Mouse (Mus musculus) stomach, postnatal 0 days (tissue): ENCODE measurements around the gene Dlgap1. TPM values are rescaled to one million over a fixed set of nuclear protein-coding genes. Genes with fewer than 3 reads are reported as not detected.
A peak's percentile ranks its signal among the peaks of the same experiment; 100 is the strongest.

Experiments used
- ATAC-seq: fragments of 200-750 bp; cut with Nextera tagmentation; 2 replicates; pipeline ENCODE4 v1.8.0; 2017; ENCODE audit not compliant: low FRiP score, low TSS enrichment
- DNase-seq: peaks from one replicate; pipeline ENCODE4 v3.0.0-alpha.2; 2016; ENCODE audit warnings: low spot score
- H3K27ac ChIP-seq: fragments of 300-500 bp; sonication (generic); replicated peaks from 2 replicates; pipeline ENCODE4 v1.5.1; 2014; ENCODE audit warnings: mild to moderate bottlenecking, control low read depth
- H3K27me3 ChIP-seq: fragments of 300-500 bp; sonication (generic); 2 replicates; pipeline ENCODE4 v1.6.1; 2014; ENCODE audit warnings: low read length; ENCODE audit not compliant: control insufficient read depth, insufficient read depth
- H3K36me3 ChIP-seq: fragments of 300-500 bp; sonication (generic); 2 replicates; pipeline ENCODE4 v1.6.1; 2014; ENCODE audit warnings: low read length, mixed read lengths; ENCODE audit not compliant: control insufficient read depth, insufficient read depth
- H3K4me1 ChIP-seq: fragments of 300-500 bp; sonication (generic); replicated peaks from 2 replicates; pipeline ENCODE4 v1.6.1; 2014; ENCODE audit warnings: antibody characterized with exemption; ENCODE audit not compliant: control insufficient read depth, insufficient read depth
- H3K4me2 ChIP-seq: fragments of 300-500 bp; sonication (generic); replicated peaks from 2 replicates; pipeline ENCODE4 v1.6.1; 2014; ENCODE audit warnings: low read depth, mild to moderate bottlenecking, control low read depth, moderate library complexity
- H3K4me3 ChIP-seq: fragments of 300-500 bp; sonication (generic); 2 replicates; pipeline ENCODE4 v1.5.1; 2014; ENCODE audit warnings: low read depth, low read length, control low read depth
- H3K9ac ChIP-seq: fragments of 300-500 bp; sonication (generic); 2 replicates; pipeline ENCODE4 v1.6.1; 2014; ENCODE audit warnings: mild to moderate bottlenecking, low read length, control low read depth, mixed read lengths
- H3K9me3 ChIP-seq: fragments of 300-500 bp; sonication (generic); 2 replicates; pipeline ENCODE4 v1.6.1; 2016; ENCODE audit warnings: low read length; ENCODE audit not compliant: control insufficient read depth
- CTCF ChIP-seq: IDR thresholded peaks from 2 replicates; pipeline ENCODE4 v1.5.1; 2016; ENCODE audit warnings: antibody characterized with exemption, low read depth, mild to moderate bottlenecking, moderate library complexity
- EP300 ChIP-seq: optimal IDR thresholded peaks from 2 replicates; pipeline ENCODE3; 2016; ENCODE audit warnings: antibody characterized with exemption
- WGBS: fragments of 180-500 bp; shearing (Covaris S2); extraction: QIAGEN DNeasy Blood & Tissue Kit; methylation state at CpG from one replicate; pipeline ENCODE4 v1.1.7; 2014; 5-methylcytosine and 5-hydroxymethylcytosine counted together
- polyA plus RNA-seq: library from polyadenylated mRNA; unstranded; fragments of >200 nt; fragmentation: Nextera tagmentation; extraction: Ambion mirVana; gene quantifications from 2 replicates; pipeline ENCODE4 v1.2.1, GENCODE M21; 2015

The Dlgap1 gene
- polyA plus RNA-seq, 1 experiment from 2014 or later, result 1.6 TPM

DNA sequence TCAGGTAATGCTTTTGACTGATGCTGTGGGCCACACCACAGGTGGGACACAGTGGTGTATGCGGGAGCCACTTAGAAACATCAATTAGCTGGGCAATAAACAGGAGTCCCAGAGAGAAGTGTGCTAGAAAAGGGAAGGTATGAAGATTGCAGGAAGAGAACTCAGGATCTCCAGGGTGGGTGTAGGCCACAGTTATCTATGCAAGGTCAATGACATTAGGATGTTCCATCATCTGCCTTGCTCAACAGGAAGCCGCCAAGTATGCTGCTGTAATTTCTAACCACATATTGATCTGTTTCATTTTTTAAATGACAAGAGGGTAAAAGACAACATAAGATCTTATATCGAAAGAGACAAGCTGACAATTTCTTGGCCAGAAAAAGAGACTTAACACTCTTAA, 542.5 kb downstream of the Dlgap1 start:
- TF ChIP-seq EP300, result no peak
- TF ChIP-seq CTCF, result no peak
- Histone ChIP-seq H3K36me3 (no peaks in the 10 kb centered on the region), H3K9ac (no peak overlapping the region), H3K27me3 (no peaks in the 10 kb centered on the region), H3K4me2 (no peak overlapping the region), H3K4me3 (no peak overlapping the region), H3K4me1 (no peaks in the 10 kb centered on the region), H3K9me3 (no peaks in the 10 kb centered on the region), H3K27ac (no peak overlapping the region)
- ATAC-seq, result no peak
- 76% methylated on average over 3 of the region's 3 CpGs for WGBS
- no peak for DNase-seq

DNA sequence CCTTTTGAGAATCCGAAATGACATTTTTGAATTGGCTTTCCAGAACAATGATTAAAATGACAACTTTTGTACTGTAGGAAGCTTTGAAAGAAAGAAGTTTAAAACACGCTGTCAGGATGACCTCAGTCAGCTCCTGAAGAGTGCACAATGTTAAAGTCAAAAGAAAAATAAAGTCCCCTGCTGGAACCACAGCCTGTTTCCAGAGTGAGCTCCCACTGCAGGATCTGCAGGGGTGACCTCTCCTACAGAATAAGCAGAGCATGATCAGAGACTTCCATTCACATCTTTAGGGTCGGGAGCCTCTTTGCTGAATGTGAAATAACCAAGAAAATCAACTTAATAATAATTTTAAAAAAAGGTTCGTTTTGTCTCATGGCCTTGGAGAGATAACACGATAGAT, 544.9 kb downstream of the Dlgap1 start:
- ATAC-seq (no peak), DNase-seq (no peak)
- TF ChIP-seq CTCF, result no peak
- TF ChIP-seq EP300, result no peak
- no peak overlapping the region for H3K9ac ChIP-seq
- no peak overlapping the region for H3K27ac ChIP-seq
- H3K36me3 ChIP-seq, result no peaks in the 10 kb centered on the region
- no peaks in the 10 kb centered on the region for H3K27me3 ChIP-seq
- H3K4me2 ChIP-seq, result no peak overlapping the region
- H3K4me1 ChIP-seq, result no peaks in the 10 kb centered on the region
- H3K4me3 ChIP-seq, result no peak overlapping the region
- 82% methylated on average over 5 of the region's 5 CpGs for WGBS
- no peaks in the 10 kb centered on the region for H3K9me3 ChIP-seq

DNA sequence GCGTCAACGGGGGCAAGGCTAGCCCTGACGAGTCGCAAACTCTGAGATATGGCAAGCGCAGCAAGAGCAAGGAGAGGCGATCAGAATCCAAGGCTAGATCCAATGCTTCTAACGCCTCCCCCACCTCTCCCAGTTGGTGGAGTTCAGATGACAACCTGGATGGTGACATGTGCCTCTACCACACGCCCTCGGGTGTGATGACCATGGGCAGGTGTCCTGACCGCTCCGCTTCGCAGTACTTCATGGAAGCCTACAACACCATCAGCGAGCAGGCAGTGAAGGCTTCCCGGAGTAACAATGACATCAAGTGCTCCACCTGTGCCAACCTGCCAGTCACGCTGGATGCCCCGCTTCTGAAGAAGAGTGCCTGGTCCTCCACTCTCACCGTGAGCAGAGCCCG, 547.6 kb downstream of the Dlgap1 start:
- 82% methylated on average over 18 of the region's 18 CpGs for WGBS
- no peak overlapping the region for H3K27ac ChIP-seq
- H3K9ac ChIP-seq, result no peak overlapping the region
- H3K4me2 ChIP-seq, result no peak overlapping the region
- ATAC-seq, result no peak
- no peak overlapping the region for H3K4me3 ChIP-seq
- no peaks in the 10 kb centered on the region for H3K4me1 ChIP-seq
- no peak for DNase-seq
- no peaks in the 10 kb centered on the region for H3K9me3 ChIP-seq
- H3K36me3 ChIP-seq, result no peaks in the 10 kb centered on the region
- H3K27me3 ChIP-seq, result no peaks in the 10 kb centered on the region
- TF ChIP-seq EP300 (no peak), CTCF (no peak)

DNA sequence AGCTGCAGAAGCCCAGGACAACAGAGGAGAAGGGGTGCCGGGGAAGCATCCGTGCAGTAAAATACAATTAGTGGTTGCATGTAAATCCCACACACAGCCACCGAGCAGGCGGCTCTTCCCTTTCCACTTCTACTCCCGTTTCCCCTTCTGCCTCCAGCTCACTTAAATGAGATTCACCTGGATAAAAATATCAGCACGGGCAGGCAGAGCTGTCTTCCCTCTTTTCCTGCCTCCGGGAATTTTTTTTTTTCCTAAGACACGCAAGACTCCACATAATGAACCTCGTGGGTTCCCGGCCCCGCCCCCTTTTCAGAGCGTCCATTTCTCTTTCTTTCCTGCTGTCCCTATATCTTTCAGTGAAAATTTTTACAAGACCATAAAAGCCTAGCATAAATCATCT, 548.5 kb downstream of the Dlgap1 start:
- 76% methylated on average over 12 of the region's 12 CpGs for WGBS
- no peak overlapping the region for H3K4me3 ChIP-seq
- H3K9me3 ChIP-seq, result no peaks in the 10 kb centered on the region
- H3K27me3 ChIP-seq, result no peaks in the 10 kb centered on the region
- no peaks in the 10 kb centered on the region for H3K4me1 ChIP-seq
- H3K9ac ChIP-seq, result no peak overlapping the region
- H3K36me3 ChIP-seq, result no peaks in the 10 kb centered on the region
- no peak overlapping the region for H3K27ac ChIP-seq
- no peak overlapping the region for H3K4me2 ChIP-seq
- no peak for TF ChIP-seq CTCF
- TF ChIP-seq EP300, result no peak
- DNase-seq, result no peak
- no peak for ATAC-seq

DNA sequence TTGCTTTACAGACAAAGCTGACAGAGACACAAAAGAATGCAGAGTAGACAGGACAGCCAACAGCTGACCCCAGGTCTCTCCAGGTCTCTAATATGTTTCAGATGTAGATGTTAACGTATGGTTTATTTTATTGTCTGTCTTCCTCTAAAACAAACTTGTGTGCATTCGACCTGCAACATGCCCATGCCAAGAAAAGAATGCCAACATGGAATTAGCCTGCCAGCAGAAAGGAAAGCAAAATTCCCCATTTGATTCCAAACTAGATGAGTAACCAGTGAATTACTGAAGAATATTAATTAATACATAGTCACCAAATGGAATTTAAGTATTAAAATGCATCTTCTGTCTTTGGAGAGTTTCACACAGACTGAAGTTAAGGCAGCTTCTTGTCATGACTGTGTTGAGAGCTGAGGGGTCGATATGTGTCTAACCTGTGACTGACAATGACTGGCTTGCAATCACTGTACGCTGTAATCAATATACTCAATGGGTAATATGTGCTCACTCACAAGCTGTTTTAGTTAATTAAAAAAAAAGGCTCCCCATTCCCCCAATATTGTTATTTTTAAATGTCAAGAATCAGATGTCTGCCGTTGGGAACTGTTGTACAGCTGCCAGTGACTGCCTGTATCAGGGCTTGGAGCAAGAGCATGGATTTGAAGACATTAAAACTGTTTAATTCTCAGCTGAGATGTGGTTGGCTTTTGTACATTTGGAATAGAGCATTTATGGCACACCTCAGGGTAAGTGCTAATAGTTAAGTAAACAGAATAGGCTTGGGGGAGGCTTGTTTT, 552.4 kb downstream of the Dlgap1 start:
- DNase-seq, result no peak
- 60% methylated on average over 5 of the region's 5 CpGs for WGBS

DNA sequence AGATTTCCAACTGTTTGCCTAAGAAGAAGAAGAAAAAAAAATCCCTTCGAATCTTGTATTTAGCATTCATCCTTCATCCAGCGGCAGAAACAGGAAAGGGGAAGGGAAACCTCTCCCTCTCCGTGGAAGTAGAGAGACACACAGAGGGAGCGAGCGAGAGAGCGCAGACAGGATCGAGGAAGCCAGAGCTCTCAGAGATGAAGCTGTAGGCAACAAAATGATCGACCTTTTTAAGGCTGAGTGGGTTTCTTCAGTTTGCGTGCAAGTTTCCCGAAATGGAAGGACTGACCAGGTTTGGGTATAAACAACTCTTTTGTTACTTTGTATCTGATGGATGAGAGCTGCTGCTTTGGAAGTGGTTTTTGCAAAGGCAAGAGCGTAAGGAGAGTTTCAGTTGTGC, 553.1 kb downstream of the Dlgap1 start:
- no peaks in the 10 kb centered on the region for H3K36me3 ChIP-seq
- no peak overlapping the region for H3K27ac ChIP-seq
- DNase-seq (no peak), ATAC-seq (no peak)
- H3K4me1 ChIP-seq, result no peaks in the 10 kb centered on the region
- peak overlapping the region; percentile 34 for H3K4me2 ChIP-seq
- WGBS, result 24% methylated on average over 11 of the region's 11 CpGs
- no peak overlapping the region for H3K9ac ChIP-seq
- H3K4me3 ChIP-seq, result peak overlapping the region; percentile 18; the same call in 1 of the 2 replicates
- H3K9me3 ChIP-seq, result no peaks in the 10 kb centered on the region
- no peaks in the 10 kb centered on the region for H3K27me3 ChIP-seq
- TF ChIP-seq CTCF (no peak), EP300 (no peak)

More for the DNA sequence above, 552.4 kb downstream of the Dlgap1 start:
- Histone ChIP-seq H3K36me3 (no peaks in the 10 kb centered on the region), H3K4me1 (no peaks in the 10 kb centered on the region), H3K4me2 (no peak overlapping the region; the same call in 1 of the 2 replicates), H3K4me3 (no peak overlapping the region), H3K27ac (no peak overlapping the region), H3K9ac (no peak overlapping the region), H3K27me3 (no peaks in the 10 kb centered on the region), H3K9me3 (no peaks in the 10 kb centered on the region)
- TF ChIP-seq EP300, result no peak
- TF ChIP-seq CTCF, result no peak
- no peak for ATAC-seq
